Mouse (Mus musculus) ES-Bruce4 (cell line): ENCODE data around the gene Myo6.

Source experiments
- CTCF ChIP-seq: IDR thresholded peaks from one replicate; pipeline ENCODE4 v1.8.1; 2011; ENCODE audit warnings: low read depth, low read length
- POLR2A ChIP-seq: IDR thresholded peaks from one replicate; pipeline ENCODE4 v1.8.1; 2011; ENCODE audit warnings: low read length; ENCODE audit not compliant: insufficient read depth

DNA sequence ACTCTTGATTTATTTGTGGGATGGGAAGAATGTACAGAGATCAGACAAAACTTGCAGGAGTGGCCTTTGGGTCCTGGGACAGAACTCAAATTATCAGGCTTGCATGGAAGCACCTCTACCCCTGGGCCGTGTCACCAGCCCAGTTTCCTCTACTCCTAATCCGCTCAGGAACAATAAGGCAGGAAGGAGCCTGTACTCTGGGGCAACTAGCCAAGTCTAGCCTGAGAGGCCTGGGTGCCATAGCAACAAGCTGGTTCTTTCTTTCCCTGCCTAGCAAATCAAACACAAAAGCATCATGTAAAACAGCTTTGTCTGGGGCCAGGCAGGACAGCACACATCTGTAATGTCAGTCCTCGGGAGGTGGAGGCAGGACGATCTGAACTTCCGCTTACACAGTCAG, 9.6 kb upstream of the Myo6 start:
- TF ChIP-seq POLR2A (no peak), CTCF (no peak)
